Mouse (Mus musculus): ENCODE results near the gene Hist2h3c2. TPM values are rescaled to one million over a fixed set of nuclear protein-coding genes. Genes with fewer than 3 reads are reported as not detected.
A peak's percentile ranks its signal among the peaks of the same experiment; 100 is the strongest.
"Not testable (repeated sequence)": the region's sequence is repeated elsewhere in the genome, so short reads cannot be mapped to it uniquely, and the experiment has no call there.

The Hist2h3c2 gene
- total RNA-seq, 2 experiments from 2014 or later, result 23.8 to 30.2 TPM

GRCm38 (mm10) chr3:96236834-96237334 is 2.0 kb downstream of the Hist2h3c2 start:
- no peak for DNase-seq

GRCm38 (mm10) chr3:96235836-96236235 is 3.1 kb downstream of the Hist2h3c2 start:
- DNase-seq, result no peak

- DNase-seq, result no peak
Observed at GRCm38 (mm10) chr3:96234914-96235313, 4.0 kb downstream of the Hist2h3c2 start.

- DNase-seq, result no peak
Observed at GRCm38 (mm10) chr3:96231758-96232120, 7.2 kb downstream of the Hist2h3c2 start.

- peak; percentile 40 to 46 for DNase-seq
Observed at GRCm38 (mm10) chr3:96230910-96231757, 7.8 kb downstream of the Hist2h3c2 start.

GRCm38 (mm10) chr3:96230404-96230803 is 8.5 kb downstream of the Hist2h3c2 start:
- no peak for DNase-seq

- DNase-seq, result peak; percentile 48 to 51
Observed at GRCm38 (mm10) chr3:96228828-96229227, 10.1 kb downstream of the Hist2h3c2 start.

- DNase-seq, result peak; percentile 44 to 56
Observed at GRCm38 (mm10) chr3:96226695-96227648, 12.0 kb downstream of the Hist2h3c2 start.

- no peak for DNase-seq
Observed at GRCm38 (mm10) chr3:96225421-96225820, 13.5 kb downstream of the Hist2h3c2 start.

GRCm38 (mm10) chr3:96222774-96223173 is 16.2 kb downstream of the Hist2h3c2 start:
- DNase-seq, result no peak

- peak; percentile 30 to 31 for DNase-seq
Observed at GRCm38 (mm10) chr3:96221640-96222038, 17.3 kb downstream of the Hist2h3c2 start.

GRCm38 (mm10) chr3:96220765-96221639 is 17.9 kb downstream of the Hist2h3c2 start, which contains the start of the genes Hist2h2ac and Hist2h2be:
Gene Hist2h2ac, minus strand, starts transcription at chr3:96220880.
Gene Hist2h2be, plus strand, starts transcription at chr3:96221119.
- peak; percentile 86 to 88 for DNase-seq

- DNase-seq, result not testable (repeated sequence)
Observed at GRCm38 (mm10) chr3:96220131-96220764, 18.7 kb downstream of the Hist2h3c2 start.

- DNase-seq, result peak; percentile 72 to 76
Observed at GRCm38 (mm10) chr3:96219661-96220130, 19.2 kb downstream of the Hist2h3c2 start, which contains the start of the genes Bola1 and Hist2h2ab. Gene Bola1, minus strand, starts transcription at chr3:96219709. Gene Hist2h2ab, plus strand, starts transcription at chr3:96219865.

- DNase-seq, result peak in 1 of 2 experiments; percentile 15
Observed at GRCm38 (mm10) chr3:96219191-96219641, 19.7 kb downstream of the Hist2h3c2 start.

GRCm38 (mm10) chr3:96209242-96209641 is 29.7 kb downstream of the Hist2h3c2 start:
- DNase-seq, result peak; percentile 34 to 57

GRCm38 (mm10) chr3:96207819-96208218 is 31.1 kb downstream of the Hist2h3c2 start:
- DNase-seq, result no peak

- no peak for DNase-seq
Observed at GRCm38 (mm10) chr3:96199731-96200130, 39.2 kb downstream of the Hist2h3c2 start.

GRCm38 (mm10) chr3:96198601-96199251 is 40.2 kb downstream of the Hist2h3c2 start:
- not testable (repeated sequence) for DNase-seq

- DNase-seq, result no peak
Observed at GRCm38 (mm10) chr3:96198181-96198580, 40.7 kb downstream of the Hist2h3c2 start.

Data from adrenal gland, postnatal 36 days (tissue).